Mouse (Mus musculus): Measurements from ENCODE around the gene Cacng6. TPM values are rescaled to one million over a fixed set of nuclear protein-coding genes. Genes with fewer than 3 reads are reported as not detected.

Cacng6 gene
- total and polyA plus RNA-seq, 3 experiments: 0.08 TPM; not detected in 2

- H3K9ac ChIP-seq (ENCODE audit: control insufficient read depth, low read depth, low read length, poor library complexity, severe bottlenecking): peak within 1 kb of the TSS; percentile 37
- peak within 1 kb of the TSS; percentile 84 for H3K27ac ChIP-seq (ENCODE audit: control insufficient read depth, low read depth, low read length)
These were observed 33.4 kb upstream of the Cacng6 start, which contains the start of gene Cacng8 for GRCm38 (mm10) chr7:3390413-3391080. TSS of gene Cacng8 (plus strand) at chr7:3390683.

GRCm38 (mm10) chr7:3391081-3391451, 32.9 kb upstream of the Cacng6 start:
- Histone ChIP-seq H3K27ac (ENCODE audit: control insufficient read depth, low read depth, low read length) (no peak overlapping the region), H3K4me1 (ENCODE audit: control insufficient read depth in 1 of 2, insufficient read depth in 2 of 2, low read length in 2 of 2) (peaks cover 0 to 18% of the 10 kb centered on the region in 2 experiments; a peak in 3 of 4 replicates), H3K4me3 (ENCODE audit: control insufficient read depth in 1 of 2, insufficient read depth in 1 of 2, low read depth in 2 of 2, low read length in 2 of 2) (peak overlapping the region; percentile 60 to 83), H3K9me3 (replicated peaks; ENCODE audit: insufficient read depth, low read length) (no peaks in the 10 kb centered on the region), H3K79me2 (ENCODE audit: control insufficient read depth, insufficient read depth, low read length, poor library complexity) (peaks cover 13% of the 10 kb centered on the region), H3K27me3 (ENCODE audit: control insufficient read depth in 1 of 2, insufficient read depth in 2 of 2, low read length in 2 of 2) (no peaks in the 10 kb centered on the region), H3K36me3 (ENCODE audit: control insufficient read depth in 1 of 2, insufficient read depth in 2 of 2, low read length in 2 of 2) (peaks cover 0 to 20% of the 10 kb centered on the region in 2 experiments; a peak in 2 of 4 replicates), H3K9ac (ENCODE audit: control insufficient read depth, low read depth, low read length, poor library complexity, severe bottlenecking) (peak overlapping the region; percentile 15; the same call in 1 of the 2 replicates)
- TF ChIP-seq MYC (IDR thresholded peaks at IDR 0.05; ENCODE audit: low read depth, low read length): no peak
- no peak for TF ChIP-seq EP300 (IDR thresholded peaks at IDR 0.05; ENCODE audit: low read depth in 1 of 2, low read length in 2 of 2)
- no peak for TF ChIP-seq GABPA (IDR thresholded peaks at IDR 0.05; ENCODE audit: low read depth, low read length)
- TF ChIP-seq ELF1 (IDR thresholded peaks at IDR 0.05; ENCODE audit: low read depth, low read length): no peak
- TF ChIP-seq RCOR1 (IDR thresholded peaks at IDR 0.05; ENCODE audit: low read depth, low read length): no peak
- TF ChIP-seq MAFK (IDR thresholded peaks at IDR 0.05; ENCODE audit: borderline replicate concordance, low read depth, low read length): no peak
- no peak for TF ChIP-seq GATA1 (IDR thresholded peaks at IDR 0.05; ENCODE audit: low read depth, low read length)
- no peak for TF ChIP-seq NELFE (IDR thresholded peaks at IDR 0.05; ENCODE audit: low read depth, low read length)
- TF ChIP-seq MYB (IDR thresholded peaks at IDR 0.05; ENCODE audit: low read depth, low read length): no peak
- no peak for TF ChIP-seq TAL1 (IDR thresholded peaks at IDR 0.05; ENCODE audit: low read length)
- no peak for TF ChIP-seq TCF12 (IDR thresholded peaks at IDR 0.05; ENCODE audit: low read depth, low read length)
- no peak for TF ChIP-seq KAT2A (conservative IDR thresholded peaks at IDR 0.05; ENCODE audit: low read depth, low read length)
- no peak for DNase-seq (ENCODE audit: low read depth, low spot score)

More at GRCm38 (mm10) chr7:3390413-3391080, 33.4 kb upstream of the Cacng6 start, which contains the start of gene Cacng8:
- Histone ChIP-seq H3K79me2 (ENCODE audit: control insufficient read depth, insufficient read depth, low read length, poor library complexity) (peaks cover 16% of the 10 kb centered on the region), H3K36me3 (ENCODE audit: control insufficient read depth in 1 of 2, insufficient read depth in 2 of 2, low read length in 2 of 2) (peaks cover 3 to 23% of the 10 kb centered on the region in 2 experiments), H3K9me3 (replicated peaks; ENCODE audit: insufficient read depth, low read length) (no peaks in the 10 kb centered on the region), H3K4me1 (ENCODE audit: control insufficient read depth in 1 of 2, insufficient read depth in 2 of 2, low read length in 2 of 2) (peaks cover 0 to 21% of the 10 kb centered on the region in 2 experiments; a peak in 3 of 4 replicates), H3K27me3 (ENCODE audit: control insufficient read depth in 1 of 2, insufficient read depth in 2 of 2, low read length in 2 of 2) (no peaks in the 10 kb centered on the region), H3K4me3 (ENCODE audit: control insufficient read depth in 1 of 2, insufficient read depth in 1 of 2, low read depth in 2 of 2, low read length in 2 of 2) (peak within 1 kb of the TSS; percentile 60 to 83)
- TF ChIP-seq JUND (IDR thresholded peaks at IDR 0.05; ENCODE audit: low read depth, low read length) (no peak), CHD2 (IDR thresholded peaks at IDR 0.05; ENCODE audit: low read length) (peak; percentile 29; the same call in 1 of the 2 replicates), MAZ (IDR thresholded peaks at IDR 0.05; ENCODE audit: low read depth, low read length) (peak; percentile 20; the same call in 1 of the 2 replicates)
- peak; percentile 49 for DNase-seq (ENCODE audit: low read depth, low spot score)

All from MEL (cell line).